Mouse (Mus musculus) left cerebral cortex, postnatal 10 days (tissue): ENCODE data around the gene Dcaf7. TPM values are rescaled to one million over a fixed set of nuclear protein-coding genes. Genes with fewer than 3 reads are reported as not detected.
"Not testable (repeated sequence)": the region's sequence is repeated elsewhere in the genome, so short reads cannot be mapped to it uniquely, and the experiment has no call there.

Source experiments
- DNase-seq, 2 experiments: peaks; one replicate each; pipeline ENCODE4 v3.0.0; 2021 to 2022; ENCODE audit warnings: low spot score in 2 of 2, mixed read lengths in 1 of 2; ENCODE audit errors: extremely low spot score in 1 of 2
- intact Hi-C: fragments of 180-260 bp; cut with DNase I; formaldehyde crosslinking; loops from one replicate; pipeline ENCODE4 v1.15.1; 2025
- total RNA-seq, 2 experiments: library from RNA; stranded (reverse); gene quantifications; 2 replicates each; pipeline ENCODE4 v1.2.3; 2021

Gene Dcaf7
- total RNA-seq, 2 experiments from 2014 or later: 228 to 235 TPM

DNA sequence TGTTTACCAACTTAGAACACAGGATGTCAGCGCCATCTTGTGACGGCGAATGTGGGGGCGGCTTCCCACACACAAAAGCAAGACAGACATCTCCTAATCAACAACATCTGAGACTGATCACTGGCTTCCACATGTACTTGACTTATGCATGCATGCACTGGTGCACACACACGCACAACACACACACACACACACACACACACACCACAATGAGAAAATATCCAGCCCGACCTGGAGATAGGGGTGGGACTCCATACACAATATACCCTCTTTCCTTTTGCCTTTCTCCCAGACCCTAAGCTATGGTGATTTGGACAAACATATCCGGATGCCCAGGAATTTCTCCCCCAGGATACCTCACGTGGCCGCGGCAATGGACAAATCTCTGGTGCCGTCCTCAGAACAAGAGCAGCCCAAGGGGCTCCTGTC, 3.2 kb upstream of the Dcaf7 start:
- intact Hi-C loops: no loop called here
- no peak for DNase-seq

DNA sequence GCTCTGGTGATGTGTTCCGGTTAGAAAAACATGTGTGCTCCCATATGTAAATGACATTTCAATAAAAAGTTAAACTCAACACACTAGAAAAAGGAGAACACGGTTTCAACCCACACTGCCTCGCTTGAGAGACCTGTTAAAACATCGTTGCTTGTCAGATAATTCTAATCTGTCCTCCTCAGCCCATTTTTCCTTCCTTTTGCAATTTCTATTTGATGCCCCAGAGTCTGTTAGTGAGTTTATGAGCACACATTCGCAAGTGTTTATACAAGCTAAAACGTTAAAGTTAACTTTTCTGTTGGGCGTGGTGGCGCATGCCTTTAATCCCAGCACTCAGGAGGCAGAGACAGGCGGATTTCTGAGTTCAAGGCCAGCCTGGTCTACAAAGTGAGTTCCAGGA, 1.7 kb upstream of the Dcaf7 start:
- DNase-seq: no peak
- intact Hi-C loops: no loop called here

DNA sequence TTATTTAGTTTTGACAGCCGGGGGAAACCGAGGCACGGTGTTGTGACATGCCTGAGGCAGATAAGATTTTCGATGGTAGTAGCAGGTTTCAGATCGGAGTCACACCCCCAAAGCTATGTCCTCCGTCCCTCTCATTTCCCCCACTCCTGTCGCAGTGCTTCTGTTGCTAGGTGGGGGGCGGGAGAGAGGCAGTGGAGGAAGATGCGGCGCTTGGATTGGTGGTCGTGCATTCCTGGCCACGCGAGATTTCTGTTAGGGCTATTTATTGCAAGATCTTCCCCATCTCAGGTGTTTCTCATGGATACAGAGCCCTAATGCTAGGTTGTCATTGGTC, 713 bp downstream of the Dcaf7 start:
- intact Hi-C loops: no loop called here
- DNase-seq: peak; percentile 88

DNA sequence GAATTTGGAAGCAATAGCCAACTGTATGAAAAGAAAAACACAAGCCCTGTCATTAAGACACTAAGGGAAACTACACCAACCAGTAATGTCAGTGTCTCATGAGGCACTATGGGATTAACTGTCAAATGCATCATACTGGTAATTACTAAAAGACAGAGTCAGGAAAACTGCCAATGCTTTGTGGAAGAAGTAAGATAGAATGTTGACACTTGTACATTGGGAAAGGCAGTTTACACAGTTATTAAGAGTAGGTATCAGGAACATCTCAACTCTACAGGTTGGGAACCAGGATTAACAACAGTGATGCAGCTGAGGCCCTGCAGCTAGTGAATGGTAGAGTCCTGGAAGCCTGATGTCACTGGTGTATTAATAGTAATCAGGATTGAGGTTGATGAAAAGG, 7.7 kb downstream of the Dcaf7 start:
- DNase-seq: no peak
- intact Hi-C loops: no loop called here

DNA sequence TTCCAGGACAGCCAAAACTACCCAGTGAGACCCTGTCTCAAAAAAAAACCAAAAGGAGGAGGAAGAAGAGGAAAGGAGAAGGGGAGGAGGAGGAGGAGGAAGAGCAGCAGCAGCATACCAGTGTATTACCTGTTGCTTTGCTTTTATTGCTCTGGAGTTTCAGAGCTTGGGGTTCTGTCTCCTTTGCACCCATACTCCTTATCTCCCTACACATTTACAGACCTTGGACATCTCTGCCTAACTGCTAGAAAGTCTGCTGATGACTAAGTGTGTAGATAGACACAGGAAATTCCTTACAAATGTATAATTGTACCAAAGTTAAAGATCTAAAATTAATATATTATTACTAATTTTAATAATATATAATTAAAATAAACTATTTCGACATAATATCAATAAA, 8.6 kb downstream of the Dcaf7 start:
- DNase-seq: no peak
- intact Hi-C loops: no loop called here

DNA sequence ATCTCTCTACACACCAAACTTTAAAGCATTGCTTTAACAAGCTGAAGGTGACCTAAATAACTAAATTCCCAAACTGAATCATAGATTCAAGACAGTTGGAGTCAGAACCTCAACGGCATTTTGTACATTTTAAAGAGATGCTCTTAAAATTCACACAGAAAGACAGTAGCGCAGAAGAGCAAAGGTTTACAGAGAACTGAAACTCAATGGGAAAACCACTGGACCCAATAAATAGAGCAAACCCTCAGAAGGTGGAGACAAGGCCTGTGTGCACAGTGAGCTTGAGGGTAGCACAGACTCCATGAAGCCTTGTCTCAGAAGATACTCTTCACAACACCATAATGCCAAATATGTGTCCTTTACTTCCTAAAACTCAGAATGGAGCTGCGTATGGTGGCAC, 9.1 kb downstream of the Dcaf7 start:
- intact Hi-C loops: no loop called here
- no peak for DNase-seq

DNA sequence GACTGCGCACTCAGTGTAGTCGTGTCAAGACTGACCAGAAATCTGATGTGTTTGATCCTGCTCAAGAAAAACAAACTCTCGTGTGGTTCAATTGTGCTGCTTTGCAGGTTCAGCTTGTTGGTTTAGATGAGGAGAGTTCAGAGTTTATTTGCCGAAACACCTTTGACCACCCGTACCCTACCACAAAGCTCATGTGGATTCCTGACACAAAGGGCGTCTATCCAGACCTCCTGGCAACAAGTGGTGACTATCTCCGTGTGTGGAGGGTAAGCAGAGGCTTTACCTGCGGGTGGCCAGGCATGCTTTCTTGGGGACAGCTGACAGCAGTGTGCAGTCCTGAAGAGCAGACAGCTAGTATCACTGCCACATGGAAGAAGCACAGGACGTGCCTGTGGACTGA, 9.9 kb downstream of the Dcaf7 start:
- intact Hi-C loops: no loop called here
- DNase-seq: no peak

DNA sequence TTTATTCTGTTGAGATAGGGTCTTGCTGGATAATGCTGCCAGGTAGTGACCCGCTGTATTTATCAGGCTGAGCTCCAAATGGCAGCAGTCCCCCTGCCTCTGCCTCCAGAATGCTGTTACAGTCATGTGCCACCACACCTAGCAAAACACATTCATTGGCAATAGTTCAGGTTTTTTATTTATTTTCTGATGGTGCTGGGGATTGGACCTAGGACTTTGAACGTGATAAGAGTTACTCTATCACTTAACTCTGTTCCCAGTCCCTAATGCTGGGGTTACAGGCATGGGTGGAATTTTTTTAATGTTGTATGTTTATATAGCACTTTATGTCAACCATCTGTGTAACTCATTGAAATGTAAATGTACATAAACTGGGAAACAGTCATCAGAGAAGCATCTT, 17.2 kb downstream of the Dcaf7 start:
- intact Hi-C loops: no loop called here
- no peak for DNase-seq

DNA sequence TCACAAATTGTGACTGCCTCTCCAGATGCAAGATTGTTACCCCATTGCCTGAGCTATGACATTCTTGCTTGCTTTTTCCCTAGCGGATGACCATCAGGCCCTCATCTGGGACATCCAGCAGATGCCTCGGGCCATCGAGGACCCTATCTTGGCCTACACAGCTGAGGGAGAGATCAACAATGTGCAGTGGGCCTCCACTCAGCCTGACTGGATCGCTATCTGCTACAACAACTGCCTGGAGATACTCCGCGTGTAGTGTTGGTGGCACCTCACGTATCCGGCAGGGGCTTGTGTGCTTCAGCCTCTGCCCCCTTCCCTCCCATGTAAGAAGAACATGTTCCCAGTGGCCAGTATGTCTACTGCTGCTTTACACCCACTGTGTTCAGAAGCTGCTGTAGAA, 17.9 kb downstream of the Dcaf7 start:
- intact Hi-C loops: no loop called here
- no peak for DNase-seq

DNA sequence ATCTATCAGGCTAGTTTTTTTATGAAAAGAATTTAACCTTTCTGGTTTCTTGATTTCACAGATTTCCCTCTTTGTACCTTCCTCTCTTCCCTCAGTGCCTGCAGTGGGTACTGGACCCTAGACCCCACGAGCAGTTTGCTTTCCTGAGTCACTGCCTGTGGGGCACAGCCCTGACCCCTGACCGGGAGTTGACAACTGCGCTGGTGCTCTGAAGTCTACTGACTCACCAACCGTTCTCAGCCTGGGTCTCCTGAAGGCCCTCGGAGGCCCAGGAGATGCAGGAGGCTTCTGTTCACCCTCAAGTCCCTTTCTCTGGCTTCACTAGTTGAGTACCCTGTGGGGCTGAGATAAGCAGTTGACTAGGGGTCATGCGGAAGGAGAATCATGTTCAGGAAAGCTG, 18.7 kb downstream of the Dcaf7 start:
- no peak for DNase-seq
- intact Hi-C loops: no loop called here

DNA sequence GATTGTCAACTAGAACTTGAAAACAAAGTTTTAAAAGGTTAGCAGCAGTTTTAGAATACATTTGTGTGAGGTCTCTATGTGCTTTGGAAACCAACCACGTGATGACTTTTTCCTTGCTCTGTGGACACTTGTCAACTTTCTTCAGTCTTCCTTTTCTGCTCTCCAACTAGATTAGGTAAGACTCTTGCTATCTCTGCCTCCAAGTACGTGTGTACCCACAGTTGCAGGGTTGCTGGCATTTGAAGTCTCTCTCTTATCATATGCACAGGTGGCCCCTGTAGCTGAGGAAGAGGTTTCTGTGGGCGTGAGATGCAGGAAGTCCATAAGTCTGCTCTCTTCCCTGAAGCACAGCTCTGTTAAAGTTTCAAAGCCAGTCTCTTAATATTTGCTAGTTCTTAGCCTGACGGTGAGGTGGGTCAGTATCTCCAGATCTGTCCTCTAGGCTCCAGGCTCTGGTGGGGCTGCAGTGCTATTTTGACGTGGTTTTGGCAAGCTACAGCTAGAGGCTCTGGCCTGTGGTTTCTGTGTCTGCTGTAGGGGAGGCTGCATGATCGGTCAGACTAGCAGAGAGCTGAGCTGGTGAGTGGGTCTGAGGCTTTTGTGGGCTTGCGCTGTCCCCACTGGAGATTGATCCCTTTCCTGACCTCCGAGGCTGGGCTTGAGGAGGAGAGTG, 20.3 kb downstream of the Dcaf7 start:
- intact Hi-C loops: no loop called here
- no peak for DNase-seq

DNA sequence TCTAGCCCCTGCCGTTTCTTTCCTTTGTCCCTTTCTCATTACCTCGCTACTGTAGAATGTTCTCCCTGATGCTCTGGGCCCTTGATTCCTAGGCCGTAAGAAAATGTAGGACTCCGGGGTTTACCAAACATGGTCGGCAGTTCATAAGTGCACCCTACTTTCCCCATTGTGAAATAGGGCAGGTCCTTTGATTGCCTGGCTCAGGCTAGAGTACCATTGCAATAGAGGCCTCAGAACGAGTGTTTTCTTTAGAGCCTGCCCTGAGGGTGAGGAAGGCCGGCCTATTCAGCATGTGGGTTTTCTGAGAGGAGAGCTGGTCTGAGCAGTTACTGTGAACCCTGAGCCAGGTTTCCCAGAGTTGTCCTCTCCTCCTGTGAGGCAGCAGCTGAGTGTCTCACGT, 21.3 kb downstream of the Dcaf7 start:
- DNase-seq: no peak
- intact Hi-C loops: no loop called here

DNA sequence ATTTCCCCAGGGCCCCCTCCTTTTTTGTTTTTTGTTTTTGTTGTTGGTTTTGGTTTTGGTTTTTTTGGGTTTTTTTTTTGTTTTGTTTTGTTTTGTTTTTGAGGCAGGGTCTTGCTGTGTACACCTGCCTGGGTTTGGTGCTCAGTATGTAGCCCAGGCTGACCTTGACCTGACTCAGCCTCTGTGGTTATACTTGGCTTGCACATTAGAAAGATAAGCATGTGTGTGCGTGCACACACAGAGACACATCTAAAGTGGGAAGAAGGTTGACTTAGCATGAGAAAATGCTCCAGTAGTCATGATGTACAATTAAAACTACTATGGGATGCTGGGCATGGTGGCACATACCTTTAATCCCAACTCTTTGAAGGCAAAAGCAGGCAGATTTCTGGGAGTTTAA, 23.9 kb downstream of the Dcaf7 start:
- intact Hi-C loops: no loop called here
- DNase-seq: no peak

DNA sequence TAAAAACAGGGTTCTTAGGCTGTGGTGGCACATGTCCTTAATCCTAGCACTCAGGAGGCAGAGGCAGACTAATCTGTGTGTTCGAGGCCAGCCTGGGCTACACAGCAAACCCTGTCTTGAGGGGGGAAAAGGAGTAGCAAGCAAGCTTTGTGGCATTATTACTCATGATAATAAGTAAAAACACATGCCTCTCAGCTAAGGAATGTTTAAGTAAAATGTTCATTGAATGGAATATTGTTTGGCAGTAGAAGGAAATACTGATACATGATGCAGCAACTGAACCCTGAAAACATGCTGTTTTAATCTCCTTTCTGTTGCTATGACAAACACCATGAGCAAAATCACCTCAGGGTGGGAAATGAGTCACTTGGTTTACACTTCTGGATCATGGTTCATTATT, 24.6 kb downstream of the Dcaf7 start:
- no peak for DNase-seq
- intact Hi-C loops: no loop called here

DNA sequence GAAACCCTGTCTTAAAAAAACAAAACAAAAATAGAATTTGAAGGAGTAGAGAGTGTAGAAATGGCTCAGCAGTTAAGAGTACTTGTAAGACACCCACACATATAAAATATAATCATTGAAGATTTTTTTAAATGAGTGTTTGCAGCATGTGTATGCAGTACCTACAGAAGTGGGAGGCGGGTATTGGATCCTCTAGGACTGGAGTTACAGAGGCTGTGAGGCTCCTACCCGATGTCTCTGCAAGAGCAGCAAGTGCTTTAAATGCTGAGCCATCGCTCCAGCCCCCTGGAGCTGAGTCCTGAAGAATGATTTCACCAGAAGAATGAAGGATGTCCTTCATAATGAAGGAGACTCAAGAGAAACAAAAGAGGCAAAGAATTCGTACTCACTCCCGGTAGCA, 27.1 kb downstream of the Dcaf7 start:
- no peak for DNase-seq
- intact Hi-C loops: no loop called here

DNA sequence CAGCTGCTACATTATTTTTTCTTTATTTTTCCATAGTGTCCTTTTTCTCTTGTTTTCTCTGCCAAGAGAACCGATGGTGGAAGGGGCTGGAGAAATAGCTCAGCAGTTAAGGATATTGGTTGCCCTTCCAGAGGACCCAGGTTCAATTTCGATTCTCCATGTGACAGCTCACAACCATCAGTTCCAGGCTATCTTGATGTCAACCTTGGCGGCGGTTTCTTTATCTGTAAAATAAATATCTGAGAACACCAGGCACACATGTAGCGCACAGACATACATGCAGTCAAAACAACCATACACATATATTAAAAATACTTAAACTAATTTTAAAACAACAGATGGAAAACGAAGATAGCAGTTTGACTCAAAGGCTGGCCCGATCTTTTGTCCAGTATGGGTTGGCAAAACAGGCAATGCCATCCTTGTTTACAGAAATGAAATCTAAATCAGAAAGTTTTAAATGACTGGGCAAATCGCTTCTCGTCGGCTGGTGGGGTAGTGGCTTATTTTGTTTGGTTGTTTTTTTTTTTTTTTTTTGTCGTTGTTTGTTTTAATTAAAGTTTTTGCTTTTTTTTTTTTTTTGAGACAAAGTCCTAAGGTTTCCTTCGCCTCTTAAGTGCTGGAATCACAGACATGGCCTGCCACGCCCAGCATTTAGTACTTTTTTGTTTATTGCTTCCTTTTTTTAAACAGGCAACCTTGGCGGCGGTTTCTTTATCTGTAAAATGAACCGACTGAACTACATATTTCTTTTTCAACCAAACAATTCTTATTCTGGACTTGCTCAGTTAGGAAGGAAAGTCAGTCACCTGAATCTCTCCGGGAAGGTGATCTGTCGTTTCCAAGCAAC, 28.6 kb downstream of the Dcaf7 start:
- no peak for DNase-seq
- intact Hi-C loops: no loop called here

DNA sequence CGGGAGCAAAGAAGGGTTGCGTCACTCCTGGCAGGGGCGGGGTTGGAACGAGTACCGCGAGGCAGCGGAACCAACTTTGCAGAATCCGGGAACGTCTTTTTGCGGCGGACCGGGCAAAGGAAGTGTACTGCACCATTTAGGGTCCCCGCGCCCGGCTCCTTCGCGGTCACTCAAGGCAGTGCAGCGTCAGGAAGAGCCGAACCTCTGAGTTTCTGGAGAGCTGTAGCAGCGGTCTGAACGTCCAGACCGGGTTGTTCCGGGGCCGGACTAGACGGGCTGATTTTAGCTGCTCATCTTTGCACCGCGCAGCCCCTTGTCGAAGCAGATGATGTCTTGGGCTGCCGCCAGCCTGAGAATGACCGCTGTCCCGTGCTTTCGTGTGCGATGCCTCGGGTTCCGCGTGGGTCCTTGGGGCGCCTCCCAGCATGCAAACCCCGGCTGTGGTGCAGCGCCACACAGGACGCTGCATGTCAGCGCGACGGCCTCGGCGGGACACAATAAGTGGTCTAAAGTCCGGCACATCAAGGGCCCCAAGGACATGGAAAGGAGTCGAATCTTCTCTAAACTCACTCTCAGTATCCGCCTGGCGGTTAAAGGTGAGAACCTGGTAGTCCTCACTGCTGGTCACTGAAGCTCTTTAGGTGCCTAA, 29.4 kb downstream of the Dcaf7 start, which contains the start of gene Taco1:
Taco1 (plus strand) TSS at position 139 of the 649 bp plus-strand sequence.
- DNase-seq: peak; percentile 95 to 96

DNA sequence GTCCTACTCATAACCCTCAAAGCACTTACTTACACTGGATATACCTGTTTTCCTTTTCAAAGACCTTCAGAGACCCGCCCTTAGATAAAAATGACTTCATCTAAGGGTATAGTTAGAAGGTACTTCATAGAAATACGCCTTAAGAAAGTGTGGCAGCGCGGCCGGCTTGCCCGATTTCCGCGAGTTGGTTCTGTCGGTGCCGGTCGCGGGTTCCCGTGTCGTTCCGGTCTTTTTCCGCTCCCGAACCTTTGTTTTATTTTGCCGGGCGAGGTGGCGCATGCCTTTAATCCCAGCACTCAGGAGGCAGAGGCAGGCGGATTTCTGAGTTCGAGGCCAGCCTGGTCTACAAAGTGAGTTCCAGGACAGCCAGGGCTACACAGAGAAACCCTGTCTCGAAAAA, 29.9 kb downstream of the Dcaf7 start:
- intact Hi-C loops: not testable (repeated sequence)
- peak in 1 of 2 experiments; percentile 96 for DNase-seq

More for the DNA sequence above, 29.4 kb downstream of the Dcaf7 start, which contains the start of gene Taco1:
- intact Hi-C loops: no loop called here

DNA sequence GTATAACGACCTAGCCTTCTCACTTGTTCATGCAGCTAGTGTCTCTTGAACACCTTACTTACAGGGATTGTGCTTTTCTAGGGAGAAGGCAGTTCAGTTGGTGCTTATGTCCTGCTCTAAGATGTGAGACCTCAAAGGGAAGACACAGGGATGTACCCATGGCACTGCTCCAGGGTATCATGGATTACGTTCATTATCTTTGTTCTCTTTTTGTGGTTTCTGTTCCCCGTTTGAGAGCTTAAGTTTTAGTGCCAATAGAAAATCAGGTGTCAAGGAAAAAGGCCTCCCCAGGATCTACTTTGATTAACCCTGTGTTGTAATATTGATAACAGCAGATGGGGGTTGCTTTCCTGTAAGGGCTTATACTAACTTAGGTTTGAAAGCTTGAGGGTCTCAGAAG, 37.1 kb downstream of the Dcaf7 start:
- no peak for DNase-seq
- intact Hi-C loops: loop anchor here (10.0 kb wide), 1 partner anchor 739 kb away; no protein-coding TSS in a partner anchor

DNA sequence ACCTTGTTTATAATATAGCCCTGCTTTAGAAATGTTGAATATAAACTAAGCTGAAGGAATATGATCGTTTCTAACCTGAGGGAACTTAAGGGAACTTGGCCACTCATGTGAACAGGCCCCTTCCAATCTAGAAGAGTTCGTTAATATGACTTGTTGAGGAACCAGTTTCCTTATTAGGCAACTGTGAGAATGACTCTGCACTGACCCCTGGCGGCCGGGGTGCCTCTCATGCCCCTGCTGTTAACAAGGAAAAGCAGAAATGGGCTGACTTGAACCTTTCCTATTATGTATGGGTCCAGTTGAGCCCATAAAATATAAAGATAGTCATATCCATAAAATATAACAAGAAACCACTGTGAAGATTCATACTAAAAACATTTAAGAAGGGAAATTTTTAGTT, 39.6 kb downstream of the Dcaf7 start:
- peak in 1 of 2 experiments; percentile 70 for DNase-seq
- intact Hi-C loops: loop anchor here (2.0 to 10.0 kb wide), 2 partner anchors 76 to 742 kb away; no protein-coding TSS in a partner anchor
